Mouse (Mus musculus) CD4-positive, CD25-positive, alpha-beta regulatory T cell, adult 4 months (primary cell): Measurements from ENCODE around the gene Gpr18. TPM values are rescaled to one million over a fixed set of nuclear protein-coding genes. Genes with fewer than 3 reads are reported as not detected.
A peak's percentile ranks its signal among the peaks of the same experiment; 100 is the strongest.

Experiments used
- ATAC-seq: one replicate; pipeline ENCODE4 v1.8.0; 2017
- polyA plus RNA-seq, 2 experiments: library from polyadenylated mRNA; unstranded; fragments of 100-300 nt; shearing (Covaris generic); gene quantifications; one replicate each; pipeline ENCODE4 v1.2.1; 2017

Gene Gpr18
- polyA plus RNA-seq, 2 experiments from 2014 or later = 92.7 to 95.9 TPM

DNA sequence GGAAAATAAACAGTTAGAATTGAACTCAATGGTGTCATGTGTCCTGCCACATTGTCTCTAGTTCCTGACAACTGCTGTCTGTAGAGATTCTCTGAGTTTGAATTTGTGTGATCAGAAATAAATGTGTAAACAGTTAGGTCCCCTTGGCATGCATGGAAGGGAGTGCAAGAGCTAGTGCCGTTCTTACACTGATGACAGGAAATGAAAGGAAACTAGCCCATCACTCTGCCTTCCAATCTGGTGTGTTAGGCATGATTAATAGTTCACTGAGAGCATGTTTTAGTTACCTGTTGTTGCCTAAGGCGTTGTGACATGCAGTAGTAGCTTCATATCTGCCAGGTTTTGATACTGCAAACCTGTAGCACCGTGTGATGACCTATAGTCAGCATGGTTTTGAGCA is 32.4 kb upstream of the Gpr18 start:
- peak; percentile 29 for ATAC-seq

DNA sequence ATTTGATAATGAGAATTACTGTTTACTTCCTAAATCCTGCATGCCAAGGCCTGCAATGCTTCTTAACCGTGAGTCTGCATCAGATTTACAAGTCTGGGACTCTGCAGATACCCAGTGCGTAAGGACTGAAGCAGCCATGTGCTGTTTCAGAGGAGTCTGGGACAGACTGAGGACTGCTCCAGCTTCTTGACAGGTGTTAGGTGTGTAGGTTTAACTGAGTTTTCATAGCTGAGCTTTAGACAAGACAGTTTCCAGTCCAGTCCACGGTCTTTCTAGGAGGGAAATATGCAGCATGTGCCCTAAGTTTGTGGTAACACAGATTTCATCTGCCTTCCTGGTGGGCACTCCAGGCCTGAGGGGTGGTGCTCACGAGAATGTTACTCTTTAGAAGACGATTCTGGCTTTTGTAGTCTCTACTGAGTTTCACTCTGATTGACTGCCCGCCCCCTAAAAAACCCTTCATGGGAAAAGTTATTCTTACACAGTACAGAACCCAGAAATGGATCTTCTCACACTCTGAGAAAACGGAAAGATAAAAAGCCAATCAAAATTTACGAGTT is 31.7 kb upstream of the Gpr18 start:
- ATAC-seq = peak; percentile 6

DNA sequence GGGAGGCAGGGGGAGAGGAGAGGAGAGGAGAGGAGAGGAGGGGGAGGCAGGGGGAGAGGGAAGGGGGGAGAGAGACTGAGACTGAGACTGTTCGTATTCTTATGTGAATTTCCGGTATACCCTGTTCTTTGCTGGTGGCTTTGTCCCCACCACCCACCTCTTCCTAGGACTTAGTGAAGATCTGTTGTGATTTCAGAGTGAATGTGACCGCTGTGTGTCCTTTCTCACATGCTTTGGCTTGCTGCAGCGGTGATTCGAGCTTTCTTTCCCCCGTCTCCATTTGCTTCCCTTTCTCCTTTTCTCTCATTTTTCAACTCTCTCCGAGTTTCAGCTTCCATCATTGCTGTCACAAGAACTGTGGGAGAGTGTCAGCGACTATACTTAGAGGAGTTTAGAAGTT is 31.1 kb upstream of the Gpr18 start:
- ATAC-seq = peak; percentile 72

DNA sequence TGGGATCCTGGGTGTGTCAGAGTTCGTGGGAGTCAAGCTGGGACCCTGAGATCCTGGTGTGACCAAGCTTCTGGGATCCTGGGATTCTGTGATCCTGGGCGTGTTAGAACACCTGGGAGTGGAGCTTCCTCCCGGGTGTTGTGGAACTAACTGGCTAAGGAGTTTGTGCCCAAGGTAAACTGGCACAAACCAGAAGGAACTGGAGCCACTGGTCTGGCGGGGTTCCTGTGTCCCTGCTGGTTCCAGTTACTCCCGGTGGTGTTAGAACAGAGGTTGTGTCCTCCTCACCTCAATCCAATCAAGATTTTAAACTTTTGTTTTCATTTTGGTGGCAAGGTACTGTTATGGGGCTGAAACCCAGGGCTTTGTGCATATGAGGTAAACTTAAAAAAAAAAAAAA is 30.6 kb upstream of the Gpr18 start:
- peak; percentile 12 for ATAC-seq

DNA sequence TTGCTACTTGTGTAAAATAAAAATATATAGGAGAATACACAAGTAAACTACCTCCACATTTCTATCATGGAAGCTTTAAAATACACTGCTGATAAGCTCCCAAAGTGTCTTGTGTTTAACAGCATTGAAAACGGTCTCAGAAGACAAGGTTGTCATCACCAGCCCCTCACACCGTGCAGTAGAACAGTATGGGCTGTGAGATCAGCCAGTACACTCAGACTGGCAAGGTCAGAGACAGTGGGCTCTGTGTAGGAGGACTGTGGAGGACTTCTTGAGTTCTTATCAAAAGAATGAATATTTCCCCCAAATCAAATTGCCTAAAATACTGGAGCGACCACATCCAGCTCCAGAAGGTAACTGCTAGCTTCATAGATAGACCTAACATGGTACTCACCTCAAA is 24.0 kb upstream of the Gpr18 start:
- no peak for ATAC-seq

DNA sequence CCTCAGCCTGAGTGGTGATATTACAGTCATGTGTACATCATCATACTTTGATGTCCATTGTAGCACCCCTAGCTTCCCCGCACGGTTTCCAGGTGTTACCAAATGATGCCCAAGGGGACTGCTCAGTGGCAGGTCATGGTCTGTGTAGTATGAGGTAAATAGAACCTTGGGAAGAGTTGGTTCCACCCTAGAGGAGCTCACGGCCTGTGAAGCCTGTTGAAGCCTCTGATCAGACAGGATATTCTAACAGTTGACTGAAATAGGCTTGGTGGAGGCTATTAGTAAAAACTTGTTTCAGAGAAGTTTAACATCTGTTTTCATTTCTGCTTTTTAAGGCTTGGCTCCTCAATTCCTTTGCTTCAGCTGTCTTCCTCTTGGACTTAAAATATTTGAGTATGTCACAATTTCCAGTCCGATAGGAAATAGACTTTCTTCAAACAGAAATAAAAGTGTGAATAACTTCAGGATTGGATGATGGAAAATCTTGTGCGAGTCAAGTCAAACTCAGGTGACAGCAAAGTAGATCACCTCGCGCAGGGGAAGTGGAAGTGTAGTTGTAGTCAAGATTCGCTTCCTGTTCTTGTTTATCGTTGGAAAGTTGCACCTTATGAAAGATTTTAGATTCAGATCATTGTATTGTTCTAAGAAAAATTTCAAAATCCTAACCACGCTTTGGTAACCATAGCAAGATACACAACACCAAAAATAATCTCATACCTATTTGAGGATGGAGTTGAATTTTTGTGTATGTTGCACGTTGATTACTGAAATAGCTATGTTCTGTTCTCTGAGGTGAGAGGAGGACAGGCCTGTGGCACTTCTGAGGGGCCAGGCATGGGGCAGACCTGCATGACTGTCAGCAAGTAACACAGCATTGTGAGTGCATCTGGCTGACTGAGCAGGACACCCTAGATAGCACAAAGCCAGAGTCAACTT is 22.9 kb upstream of the Gpr18 start:
- peak; percentile 83 for ATAC-seq

DNA sequence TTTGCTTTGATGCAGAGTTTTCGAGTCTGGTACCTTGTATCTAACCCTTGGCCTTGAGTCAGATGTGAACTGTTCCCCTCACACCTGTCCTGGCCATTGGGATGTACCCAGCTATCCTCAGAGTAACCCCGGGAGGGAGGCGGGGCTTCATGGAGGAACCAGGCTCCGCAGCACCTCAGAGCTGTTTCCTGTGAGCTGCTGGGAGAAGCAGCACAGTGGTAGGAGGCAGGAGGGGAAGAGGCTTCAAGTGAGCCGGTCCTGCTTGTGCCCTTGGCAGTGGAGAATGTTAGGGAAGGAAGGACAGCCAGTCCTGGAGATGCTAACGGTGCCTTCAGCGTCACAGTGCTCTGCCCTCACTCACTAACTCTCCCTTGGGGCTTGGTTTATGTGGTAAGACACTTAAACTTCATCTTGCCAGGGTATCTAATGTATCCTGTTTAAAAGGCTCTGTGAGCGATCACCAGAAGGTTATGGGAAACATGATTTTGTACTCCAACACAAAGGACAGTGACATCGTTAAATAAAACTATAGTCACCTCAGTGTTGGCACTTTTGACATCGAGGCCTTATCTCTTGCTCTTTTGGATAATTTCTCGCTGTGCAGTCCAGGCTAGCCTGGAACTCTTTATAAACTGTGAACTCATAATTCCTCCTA is 22.1 kb upstream of the Gpr18 start:
- ATAC-seq = peak; percentile 30

DNA sequence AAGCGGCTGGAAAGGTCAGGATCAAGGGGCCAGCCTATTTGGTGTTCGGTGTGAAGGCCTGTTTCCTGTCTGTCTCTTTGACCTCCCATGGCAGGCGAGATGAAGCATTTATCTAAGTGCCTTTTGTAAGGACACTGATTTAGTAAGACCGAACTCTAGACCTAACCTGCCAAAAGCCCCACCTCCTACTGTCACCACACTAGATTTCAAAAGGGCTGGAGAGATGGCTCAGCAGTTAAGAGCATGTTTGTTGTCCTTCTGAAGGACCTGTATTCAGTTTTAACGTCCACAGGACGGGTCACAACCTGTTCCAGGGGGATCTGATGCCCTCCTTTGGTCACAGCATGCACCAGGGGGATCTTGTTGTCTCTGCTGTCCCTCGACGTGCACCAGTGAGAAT is 21.3 kb upstream of the Gpr18 start:
- no peak for ATAC-seq

DNA sequence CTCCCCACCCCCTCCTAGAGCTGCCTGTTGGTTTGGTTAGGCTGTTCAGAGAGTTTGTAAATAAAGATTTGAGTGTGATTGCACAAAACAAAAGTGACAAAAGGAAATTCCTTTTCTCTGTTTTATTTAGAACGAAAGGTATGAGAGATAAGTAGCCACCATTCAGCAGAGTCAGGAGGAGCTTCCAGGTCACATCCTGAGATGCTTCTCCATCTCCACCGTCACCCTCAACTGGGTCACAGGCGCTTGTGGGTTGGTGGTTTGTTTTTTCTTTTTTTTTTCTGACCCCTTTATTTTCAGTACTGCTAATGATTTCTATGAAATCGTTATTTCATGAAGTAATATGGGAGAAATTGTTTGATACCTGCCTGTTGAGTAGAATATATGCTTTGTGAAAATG is 20.8 kb upstream of the Gpr18 start:
- ATAC-seq = no peak

DNA sequence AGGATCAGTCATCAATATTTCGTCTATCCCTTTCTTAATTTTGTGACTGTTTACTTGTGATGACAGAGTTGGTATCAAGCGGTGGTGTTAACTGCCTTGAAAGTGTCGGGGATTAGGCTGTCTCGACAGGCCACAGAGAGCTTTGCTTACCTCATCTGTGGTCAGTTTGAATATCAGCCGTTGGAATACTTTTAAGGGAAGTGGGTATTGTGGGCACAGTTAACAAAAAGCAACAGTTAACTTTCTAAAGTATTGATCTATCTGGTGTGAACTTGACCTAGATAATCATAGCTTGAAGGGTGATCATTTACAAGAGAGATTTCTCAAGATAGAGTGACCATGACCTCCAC is 19.0 kb upstream of the Gpr18 start:
- ATAC-seq = no peak

DNA sequence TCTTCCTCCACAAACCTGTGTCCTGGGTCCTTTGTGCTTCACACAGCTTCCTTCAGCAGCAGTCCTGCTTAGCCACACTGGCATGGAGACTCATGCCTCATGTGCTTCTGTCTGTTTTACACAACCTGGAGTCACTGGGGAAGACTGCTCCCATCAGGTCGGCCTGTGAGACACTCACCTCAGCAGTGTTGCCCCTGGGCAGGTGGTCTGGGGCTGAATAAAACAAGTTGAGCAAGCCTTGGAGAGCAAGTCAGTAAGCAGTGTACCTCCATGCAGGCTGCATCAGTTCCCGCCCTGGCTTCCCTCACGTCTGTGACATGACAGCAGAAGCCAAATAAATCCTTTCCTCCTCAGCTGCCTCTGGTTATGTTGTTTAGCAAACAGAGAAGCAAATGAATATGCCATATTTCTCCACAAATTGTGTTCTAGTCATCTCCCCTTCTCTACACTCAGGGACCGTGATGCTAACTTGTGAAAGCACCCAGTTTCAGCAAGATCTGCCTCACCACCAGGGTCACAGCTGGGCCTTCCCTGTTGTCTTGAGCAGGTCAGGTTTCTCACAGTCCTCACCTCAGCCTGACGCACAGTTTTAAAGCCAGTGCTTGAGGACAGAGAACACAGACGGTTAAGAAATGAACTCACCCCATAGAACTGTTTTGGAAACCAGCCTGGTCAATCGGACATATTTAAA is 18.5 kb upstream of the Gpr18 start:
- ATAC-seq = no peak

DNA sequence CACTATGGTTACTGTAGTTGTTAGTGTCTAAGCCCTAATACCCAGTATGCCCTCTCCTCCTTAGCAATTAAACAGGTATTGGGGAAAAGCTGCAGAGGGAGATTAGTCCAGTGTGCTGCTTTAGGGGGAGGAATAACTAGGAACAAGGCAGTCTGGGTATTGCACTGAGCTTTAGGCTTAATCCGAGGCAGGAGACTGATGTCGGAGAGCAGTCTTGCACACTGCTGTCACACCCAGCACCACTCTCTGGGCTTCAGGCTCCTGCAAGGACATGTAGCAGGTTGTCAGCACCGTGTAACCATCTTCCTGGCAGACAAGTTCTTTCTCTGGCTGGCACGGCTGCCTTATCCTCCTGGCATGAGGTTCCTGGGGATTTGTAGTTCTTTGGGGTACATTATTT is 16.6 kb upstream of the Gpr18 start:
- ATAC-seq = no peak

DNA sequence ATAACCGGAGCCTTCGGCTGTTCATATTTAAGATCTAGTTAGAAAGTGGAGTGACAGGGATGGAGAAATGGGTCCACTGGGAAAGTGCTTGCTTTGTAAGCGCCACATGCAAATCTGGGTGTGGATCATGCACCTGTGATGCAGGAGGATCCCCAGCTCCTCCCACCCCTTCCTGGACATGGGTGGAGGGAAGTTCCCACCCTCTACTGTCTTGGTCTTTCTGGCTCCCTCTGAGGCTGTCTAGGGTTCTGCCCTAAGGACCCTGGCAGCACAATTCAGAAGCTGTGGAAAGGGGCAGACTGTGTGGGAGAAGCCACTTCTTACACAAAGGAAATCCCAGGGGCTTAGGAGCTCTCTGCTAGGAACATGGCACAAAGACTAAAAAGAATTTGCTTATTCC is 16.0 kb upstream of the Gpr18 start:
- ATAC-seq = peak; percentile 27

DNA sequence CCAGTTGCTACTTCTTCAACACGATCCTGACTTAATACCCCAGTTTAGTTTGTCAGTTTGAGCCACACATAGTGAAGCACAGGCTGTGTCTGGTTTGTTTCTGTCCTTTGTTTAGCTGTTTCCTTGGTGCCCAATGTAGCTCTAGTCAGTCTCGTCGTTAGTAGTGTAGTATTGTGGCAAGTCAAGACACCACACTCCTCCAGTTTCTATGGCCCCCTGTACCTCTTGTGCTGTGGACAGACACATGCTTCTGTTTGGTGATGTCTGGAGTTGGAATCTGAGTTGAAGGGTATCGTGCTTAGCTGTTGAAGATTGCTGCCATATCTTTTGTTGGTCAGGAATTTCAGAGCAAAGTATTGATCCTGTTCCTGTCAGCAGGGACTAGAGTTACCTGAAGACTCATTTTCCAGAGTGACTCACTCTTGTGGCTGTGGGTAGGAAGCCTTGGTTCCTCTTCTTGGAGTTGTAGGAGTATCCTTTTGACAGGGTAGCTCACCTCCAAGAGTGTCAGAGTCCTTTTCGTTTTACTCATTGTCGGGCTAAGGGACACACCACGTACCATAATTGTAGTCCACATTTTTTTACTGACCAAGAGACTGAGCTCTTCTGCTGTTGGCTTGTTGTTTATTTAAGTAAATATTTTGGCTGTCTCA is 15.3 kb upstream of the Gpr18 start:
- peak; percentile 38 for ATAC-seq

DNA sequence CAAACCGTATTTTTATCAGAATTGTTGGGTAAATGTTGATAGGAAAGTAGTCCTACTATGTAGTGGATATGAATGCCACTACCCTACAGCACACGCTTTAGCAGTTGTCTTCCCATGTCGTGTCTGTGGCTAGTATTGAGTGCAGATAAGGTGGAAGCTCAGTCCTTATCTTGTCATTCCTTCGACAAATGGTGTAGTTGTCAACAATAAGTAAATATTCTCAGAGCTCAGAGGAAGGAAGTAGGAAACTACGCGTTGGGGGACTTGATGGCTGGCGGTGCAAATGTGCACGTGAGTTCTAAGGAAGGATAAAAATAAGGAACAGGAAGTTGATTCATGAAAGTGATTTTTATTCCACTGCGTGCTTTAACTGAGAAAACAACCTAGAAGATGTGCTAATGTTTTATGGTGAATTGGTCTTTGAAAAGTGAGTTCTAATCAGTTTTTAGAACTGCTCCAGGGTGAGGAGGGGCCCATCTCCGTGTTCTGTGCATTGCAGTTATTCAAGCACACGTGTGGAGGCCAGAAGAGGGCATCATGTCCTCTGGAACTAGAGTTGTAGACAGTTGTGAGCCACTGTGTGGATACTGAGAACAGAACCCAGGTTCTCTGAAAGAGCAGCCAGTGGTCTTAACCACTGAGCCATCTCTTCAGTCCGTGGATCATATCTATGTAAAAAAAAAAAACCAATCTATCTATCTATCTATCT is 13.8 kb upstream of the Gpr18 start:
- peak; percentile 67 for ATAC-seq

DNA sequence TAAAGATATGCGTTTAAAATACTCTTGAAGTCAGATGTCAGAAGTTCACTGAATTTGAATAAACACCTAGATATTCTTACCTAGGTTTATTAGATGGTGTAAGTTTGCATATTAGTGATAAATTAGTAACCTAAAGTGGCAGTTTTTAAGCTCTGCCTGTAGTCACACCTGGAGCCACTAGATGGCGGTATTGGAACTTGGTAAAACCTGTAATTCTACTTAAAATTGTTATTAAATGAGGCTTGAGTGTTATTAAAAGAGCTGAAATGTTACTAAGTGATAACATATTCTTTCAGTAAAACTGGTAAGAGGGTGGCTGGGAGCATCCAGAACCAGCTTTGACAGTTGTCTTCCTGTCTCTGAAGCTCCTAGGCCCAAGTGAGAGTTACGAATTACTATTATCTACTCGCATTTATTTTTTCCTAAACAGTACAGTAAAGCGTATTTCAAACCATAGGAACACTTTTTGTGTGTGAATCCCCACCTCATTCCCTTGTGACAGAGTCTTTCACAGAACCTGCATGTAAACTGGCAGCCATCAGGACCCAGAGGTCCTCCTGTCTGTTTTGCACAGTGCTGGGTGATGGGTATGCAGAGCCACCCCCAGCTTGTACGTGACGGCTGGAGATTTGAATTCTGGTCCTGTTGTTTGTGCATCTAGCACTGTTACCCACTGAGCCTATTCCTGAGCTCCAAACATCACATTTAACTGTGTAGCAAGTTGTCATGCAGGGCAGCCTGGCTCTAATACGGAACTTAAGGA is 13.0 kb upstream of the Gpr18 start:
- ATAC-seq = peak; percentile 45

DNA sequence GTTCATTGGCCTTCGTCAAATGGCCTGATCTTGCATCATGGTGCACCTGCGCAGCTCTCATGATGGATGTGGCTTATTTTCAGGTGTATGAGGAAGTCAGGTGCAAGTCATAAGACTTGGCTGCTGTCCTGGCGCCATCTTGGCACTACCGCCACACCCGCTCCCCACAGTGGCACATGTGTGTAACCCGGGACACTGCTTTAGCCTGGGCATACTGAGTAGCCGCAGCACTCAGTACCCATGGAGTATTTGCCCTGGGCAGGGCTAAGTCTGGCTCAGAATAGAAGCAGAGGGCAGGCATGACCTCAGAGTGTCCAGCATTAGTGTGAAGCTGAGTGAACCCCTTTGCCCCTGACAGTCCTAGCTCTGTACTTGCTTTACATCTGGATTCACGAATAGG is 11.9 kb upstream of the Gpr18 start:
- ATAC-seq = no peak

DNA sequence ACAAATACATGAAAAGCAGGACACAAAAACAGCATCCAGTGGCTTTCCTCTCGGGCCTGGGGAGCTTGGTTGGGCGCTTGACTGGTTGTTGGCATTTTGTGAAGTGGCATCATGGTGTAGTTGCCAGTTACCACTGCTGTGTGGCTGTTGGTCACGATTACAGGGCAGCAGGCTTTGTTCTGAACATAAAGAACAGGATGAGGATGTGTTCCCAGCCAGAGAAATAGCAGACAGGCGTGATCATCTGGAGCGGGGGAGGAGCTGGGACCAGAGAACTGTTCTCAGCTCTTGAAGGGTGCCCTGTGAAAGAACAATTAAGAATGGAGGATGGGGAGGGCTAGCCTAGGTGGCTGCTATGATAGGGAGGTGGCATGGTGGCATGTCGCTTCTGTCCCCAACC is 11.3 kb upstream of the Gpr18 start:
- ATAC-seq = no peak

DNA sequence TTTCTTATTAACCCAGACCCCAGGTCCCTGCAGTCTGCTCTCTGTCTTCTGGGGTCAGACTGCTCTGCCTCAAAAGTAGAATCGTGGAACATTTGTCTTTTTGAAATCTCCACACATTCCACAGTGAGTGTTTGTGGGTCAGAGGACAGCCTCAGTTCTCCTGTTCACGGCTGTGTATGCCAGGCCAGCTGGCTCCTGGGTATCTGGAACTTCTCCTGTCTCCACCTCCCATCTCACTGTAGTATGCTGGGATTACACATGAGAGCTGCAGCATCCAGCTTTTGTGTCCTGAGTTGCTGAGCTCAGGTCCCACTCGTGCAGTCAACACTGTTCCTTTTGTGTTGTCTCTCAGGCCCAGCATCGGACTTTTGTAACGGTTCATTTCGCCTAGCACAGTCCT is 9.3 kb upstream of the Gpr18 start:
- ATAC-seq = no peak

DNA sequence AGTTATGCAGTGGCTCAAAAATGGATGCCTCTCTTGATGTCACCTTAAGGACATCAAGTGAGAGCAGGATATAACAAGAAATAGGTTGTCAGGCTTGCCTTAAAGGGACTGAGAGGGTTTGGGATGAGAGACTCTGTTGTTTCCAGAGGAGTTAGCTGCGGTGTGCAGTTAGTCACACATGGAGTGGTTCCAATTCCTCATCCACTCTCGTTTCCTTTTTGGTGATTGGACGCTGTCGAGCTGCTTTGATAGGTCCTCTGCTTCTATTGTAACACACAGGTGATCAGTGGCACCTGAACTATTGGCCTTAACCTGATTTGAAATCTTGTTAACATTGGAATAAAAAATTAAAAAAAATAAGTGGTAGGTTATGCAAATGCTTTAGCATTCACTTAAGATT is 7.2 kb upstream of the Gpr18 start:
- ATAC-seq = no peak

DNA sequence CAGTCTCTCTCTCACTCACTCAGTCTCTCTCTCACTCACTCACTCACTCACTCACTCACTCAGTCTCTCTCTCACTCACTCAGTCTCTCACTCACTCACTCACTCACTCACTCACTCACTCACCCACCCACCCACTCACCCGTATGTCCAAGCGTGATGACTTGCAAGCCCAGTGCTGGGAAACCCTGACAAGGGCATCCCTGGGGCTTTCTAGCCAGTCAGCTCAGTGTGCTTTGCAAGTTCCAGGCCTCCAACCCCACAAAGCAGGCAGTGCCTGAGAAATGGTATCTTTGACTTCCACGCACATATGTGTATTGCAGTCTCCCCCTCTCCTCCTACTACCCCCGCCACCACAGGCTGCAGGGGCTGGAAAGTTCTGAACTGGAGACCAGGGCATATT is 6.4 kb upstream of the Gpr18 start:
- ATAC-seq = no peak
